8 mouse cellular contexts compared by ENCODE assay signal in the genomic region with DNA sequence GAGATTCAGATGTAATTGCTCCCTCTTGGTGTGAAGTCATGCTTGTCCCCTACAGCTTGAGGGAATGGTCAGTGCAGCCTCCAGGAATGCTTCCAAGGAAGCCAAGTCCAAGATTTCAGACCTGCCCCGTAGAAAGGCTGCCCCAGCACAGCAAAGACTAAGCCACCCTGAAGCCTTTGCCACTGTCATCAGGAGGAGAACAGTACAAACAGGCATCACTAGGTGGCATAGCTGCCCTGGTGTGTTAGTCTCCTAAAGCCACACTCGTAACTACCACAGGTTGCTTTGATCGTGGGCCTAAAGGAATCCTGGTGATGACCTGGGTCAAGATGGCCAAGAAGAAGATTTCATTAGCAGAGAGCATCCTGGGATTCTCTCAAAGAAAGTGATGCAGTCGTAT.
DNase-seq lines count a peak whose midpoint lies in the region; ATAC-seq and TF ChIP-seq lines count a peak whose summit lies in the region.

No protein-coding gene starts in this region.

- no peaks in the 10 kb centered on the region for H3K9me3 ChIP-seq in forebrain, postnatal 0 days (ENCODE audit: low read length)
- H3K9me3 ChIP-seq in forebrain, embryonic 10.5 days = no peaks in the 10 kb centered on the region
- H3K9me3 ChIP-seq in liver, embryonic 11.5 days (ENCODE audit: control insufficient read depth, low read length) = no peaks in the 10 kb centered on the region

- no peak for ATAC-seq in forebrain, postnatal 0 days
- ATAC-seq in liver, embryonic 11.5 days (replicated peaks; ENCODE audit: low FRiP score) = no peak

- no peak for TF ChIP-seq POLR2A in liver, adult 2 months (IDR thresholded peaks at IDR 0.05; ENCODE audit: extremely low read depth, insufficient read depth, low read length)

- no peak overlapping the region for H3K9ac ChIP-seq in forebrain, postnatal 0 days
- no peak overlapping the region for H3K9ac ChIP-seq in liver, adult 2 months (ENCODE audit: low read depth, low read length)
- H3K9ac ChIP-seq in liver, embryonic 11.5 days (ENCODE audit: low read depth, low read length) = no peak overlapping the region

- peak; percentile 34 for DNase-seq in forebrain, postnatal 0 days
- DNase-seq in forebrain, embryonic 10.5 days (ENCODE audit: extremely low spot score, low spot score) = no peak
- DNase-seq in liver, adult 2 months (ENCODE audit: extremely low read depth, low read depth, low spot score) = peak; percentile 50
- DNase-seq in liver, embryonic 11.5 days (ENCODE audit: low spot score) = no peak
- DNase-seq in brain, adult 2 months (ENCODE audit: low read depth, low spot score) = peak; percentile 76
- DNase-seq in layer of hippocampus, adult 2 months (ENCODE audit: low spot score in 2 of 2) = peak; percentile 15 to 39
- DNase-seq in ovary, postnatal 10 days (ENCODE audit: low spot score) = no peak
- DNase-seq in MN1 (ENCODE audit: low spot score) = no peak

- no peaks in the 10 kb centered on the region for H3K36me3 ChIP-seq in forebrain, postnatal 0 days (ENCODE audit: insufficient read depth)
- no peaks in the 10 kb centered on the region for H3K36me3 ChIP-seq in forebrain, embryonic 10.5 days (replicated peaks)
- no peaks in the 10 kb centered on the region for H3K36me3 ChIP-seq in liver, adult 2 months (ENCODE audit: control insufficient read depth, insufficient read depth, low read length)
- H3K36me3 ChIP-seq in liver, embryonic 11.5 days (ENCODE audit: control insufficient read depth, insufficient read depth, low read length) = no peaks in the 10 kb centered on the region

- WGBS in forebrain, postnatal 0 days = 79% methylated on average over 4 of the region's 4 CpGs
- WGBS in forebrain, embryonic 10.5 days = 80% methylated on average over 4 of the region's 4 CpGs
- 46% methylated on average over 4 of the region's 4 CpGs for WGBS in liver, adult 2 months
- 69% methylated on average over 4 of the region's 4 CpGs for WGBS in liver, embryonic 11.5 days

- no peak overlapping the region for H3K27ac ChIP-seq in forebrain, postnatal 0 days (ENCODE audit: low read depth, low read length)
- H3K27ac ChIP-seq in forebrain, embryonic 10.5 days = no peak overlapping the region
- H3K27ac ChIP-seq in liver, adult 2 months (replicated peaks; ENCODE audit: insufficient read depth, low read depth, low read length) = no peak overlapping the region
- no peak overlapping the region for H3K27ac ChIP-seq in liver, embryonic 11.5 days (ENCODE audit: low read depth, low read length)
- no peak overlapping the region for H3K27ac ChIP-seq in layer of hippocampus, adult 2 months

- no peaks in the 10 kb centered on the region for H3K79me2 ChIP-seq in liver, adult 2 months (ENCODE audit: control insufficient read depth, insufficient read depth, low read length)

- peak; percentile 70 for TF ChIP-seq CTCF in forebrain, postnatal 0 days (IDR thresholded peaks at IDR 0.05; ENCODE audit: low read depth)
- peak; percentile 36; the same call in 1 of the 2 replicates for TF ChIP-seq CTCF in liver, adult 2 months (IDR thresholded peaks at IDR 0.05; ENCODE audit: low read depth, low read length)
- peak; percentile 82 for TF ChIP-seq CTCF in layer of hippocampus, adult 2 months (conservative IDR thresholded peaks at IDR 0.05)

- H3K4me2 ChIP-seq in forebrain, postnatal 0 days (ENCODE audit: low read depth) = no peak overlapping the region
- no peak overlapping the region for H3K4me2 ChIP-seq in liver, embryonic 11.5 days

- no peak overlapping the region for H3K4me3 ChIP-seq in forebrain, postnatal 0 days (ENCODE audit: low read depth, low read length)
- H3K4me3 ChIP-seq in forebrain, embryonic 10.5 days = no peak overlapping the region
- no peak overlapping the region for H3K4me3 ChIP-seq in liver, adult 2 months (ENCODE audit: insufficient read depth, low read depth, low read length)
- H3K4me3 ChIP-seq in liver, embryonic 11.5 days (ENCODE audit: low read depth, low read length) = no peak overlapping the region
- H3K4me3 ChIP-seq in layer of hippocampus, adult 2 months = no peak overlapping the region

- H3K4me1 ChIP-seq in forebrain, postnatal 0 days (ENCODE audit: insufficient read depth) = no peaks in the 10 kb centered on the region
- peaks cover 4% of the 10 kb centered on the region; the same call in 1 of the 2 replicates for H3K4me1 ChIP-seq in forebrain, embryonic 10.5 days
- peaks cover 30% of the 10 kb centered on the region for H3K4me1 ChIP-seq in liver, adult 2 months (ENCODE audit: control insufficient read depth, insufficient read depth, low read length)
- H3K4me1 ChIP-seq in liver, embryonic 11.5 days (replicated peaks; ENCODE audit: control insufficient read depth, insufficient read depth, low read length) = no peaks in the 10 kb centered on the region

- H3K27me3 ChIP-seq in forebrain, postnatal 0 days (ENCODE audit: insufficient read depth, low read length) = no peaks in the 10 kb centered on the region
- H3K27me3 ChIP-seq in forebrain, embryonic 10.5 days (ENCODE audit: poor library complexity, severe bottlenecking) = no peaks in the 10 kb centered on the region
- H3K27me3 ChIP-seq in liver, adult 2 months (ENCODE audit: control insufficient read depth, insufficient read depth, low read length) = no peaks in the 10 kb centered on the region
- H3K27me3 ChIP-seq in liver, embryonic 11.5 days (replicated peaks; ENCODE audit: control insufficient read depth, insufficient read depth, low read length) = no peaks in the 10 kb centered on the region

Comparison
In these comparisons a context has a peak if more than half of its experiments do, and no peak if none do; other contexts are left out.
1. DNase-seq: peak in forebrain, postnatal 0 days (single experiment), liver, adult 2 months (single experiment), brain, adult 2 months (single experiment) and layer of hippocampus, adult 2 months (2 of 2); none in forebrain, embryonic 10.5 days (single experiment), liver, embryonic 11.5 days (single experiment), ovary, postnatal 10 days (single experiment) and MN1 (single experiment).
2. Peak in every context shown above with its lines, with median percentiles within 50 percentile points of each other: CTCF ChIP-seq.